Mouse (Mus musculus) thymus, postnatal 4 days (tissue): ENCODE results near the gene Gatad2a.
A peak's percentile ranks its signal among the peaks of the same experiment; 100 is the strongest.

Experiments
- DNase-seq: peaks from one replicate; pipeline ENCODE4 v3.0.0; 2021

Gatad2a gene

DNA sequence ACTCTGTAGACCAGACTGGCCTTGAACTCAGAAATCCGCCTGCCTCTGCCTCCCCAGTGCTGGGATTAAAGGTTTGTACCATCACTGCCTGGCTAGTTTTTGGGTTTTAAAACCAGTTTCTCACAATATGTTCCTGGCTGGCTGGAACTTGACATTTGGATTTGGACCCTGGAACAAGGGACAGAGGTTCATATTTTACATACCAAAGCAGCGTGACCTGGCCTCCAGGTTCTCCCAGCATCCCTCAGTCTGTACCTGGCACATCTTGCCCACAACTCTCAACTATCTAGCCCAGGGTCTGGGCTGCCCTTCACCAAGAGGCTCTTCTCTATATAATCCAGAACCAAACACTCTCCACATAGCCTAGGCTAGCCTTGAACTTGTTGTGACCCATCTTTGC is 96.3 kb downstream of the Gatad2a start:
- DNase-seq = no peak

GRCm38 (mm10) chr8:69897857-69898256 is 98.3 kb downstream of the Gatad2a start:
- DNase-seq = no peak

DNA sequence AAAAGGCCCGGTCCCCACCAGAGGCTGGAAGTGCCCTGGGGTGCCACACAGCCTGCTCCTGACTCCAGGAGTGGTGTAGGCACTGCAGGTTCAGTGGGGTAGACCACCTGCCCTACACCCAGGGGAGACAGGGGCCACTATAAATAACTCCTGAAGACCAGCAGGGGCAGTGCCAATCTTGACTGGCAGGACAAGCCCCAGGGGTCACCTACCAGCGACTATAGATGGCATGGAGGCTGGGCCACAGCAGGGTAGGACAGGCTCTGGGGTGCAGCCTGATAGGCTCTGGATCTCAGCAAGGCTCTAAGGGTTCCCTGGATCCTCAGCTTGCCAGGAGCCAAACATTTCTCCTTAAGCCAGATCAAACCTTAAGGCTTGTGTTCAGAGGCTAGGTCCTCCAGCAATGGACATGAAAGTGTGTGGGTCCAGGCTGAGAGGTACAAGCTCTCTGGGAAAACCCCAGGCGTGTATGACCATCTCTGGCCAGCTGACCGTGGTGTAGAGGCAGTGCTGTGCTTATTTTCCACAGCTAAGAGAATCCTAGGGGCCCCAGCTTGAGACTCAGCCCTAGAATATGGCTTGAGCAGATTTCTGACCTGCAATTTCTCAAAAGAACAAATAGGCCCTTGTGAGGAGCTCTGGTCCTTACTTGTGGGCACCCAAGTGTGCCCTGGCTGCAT is 100.3 kb downstream of the Gatad2a start:
- no peak for DNase-seq

DNA sequence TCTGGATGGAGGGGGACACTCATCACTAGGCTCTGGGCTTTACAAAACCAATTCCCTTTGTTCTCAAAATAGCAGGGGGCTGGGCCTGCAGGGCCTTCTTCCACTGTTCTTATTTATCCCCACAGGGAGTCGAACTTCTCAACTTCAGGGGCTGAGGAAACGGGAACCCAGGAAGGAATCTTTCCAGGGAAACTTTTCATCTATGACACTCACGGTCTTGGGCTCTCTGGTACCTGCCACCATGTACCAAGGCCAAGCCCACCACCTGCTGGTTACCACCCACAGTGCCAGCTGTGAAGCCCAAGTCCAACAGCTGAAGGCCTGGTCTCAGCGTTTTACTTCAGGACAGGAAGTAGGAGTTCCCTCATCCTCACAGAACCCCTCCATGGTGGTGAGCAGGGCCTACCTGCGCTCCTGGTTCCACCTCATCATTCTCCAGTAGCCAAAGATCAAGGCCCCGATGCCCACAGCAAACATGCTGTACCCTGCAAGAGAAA is 101.3 kb downstream of the Gatad2a start:
- DNase-seq = no peak

DNA sequence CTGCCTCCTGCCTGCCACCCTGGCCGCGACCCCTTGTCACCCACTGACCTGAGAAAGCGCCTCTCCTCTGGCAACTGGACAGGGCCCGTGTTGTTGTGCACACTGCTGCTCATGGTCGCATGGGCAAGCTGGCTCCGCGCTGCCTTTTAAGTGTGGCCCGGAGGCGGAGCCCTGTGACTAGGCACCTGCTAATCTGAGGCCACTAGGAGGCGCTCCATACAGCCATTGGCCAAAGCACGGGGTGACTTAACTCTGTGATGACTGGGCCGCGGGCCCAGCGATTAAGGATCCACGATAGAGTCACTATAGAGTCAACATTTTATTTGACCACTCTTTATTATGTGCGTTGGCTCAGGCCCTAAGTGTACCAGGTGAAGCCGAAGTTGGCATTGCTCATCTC is 102.3 kb downstream of the Gatad2a start:
- DNase-seq = peak; percentile 79

DNA sequence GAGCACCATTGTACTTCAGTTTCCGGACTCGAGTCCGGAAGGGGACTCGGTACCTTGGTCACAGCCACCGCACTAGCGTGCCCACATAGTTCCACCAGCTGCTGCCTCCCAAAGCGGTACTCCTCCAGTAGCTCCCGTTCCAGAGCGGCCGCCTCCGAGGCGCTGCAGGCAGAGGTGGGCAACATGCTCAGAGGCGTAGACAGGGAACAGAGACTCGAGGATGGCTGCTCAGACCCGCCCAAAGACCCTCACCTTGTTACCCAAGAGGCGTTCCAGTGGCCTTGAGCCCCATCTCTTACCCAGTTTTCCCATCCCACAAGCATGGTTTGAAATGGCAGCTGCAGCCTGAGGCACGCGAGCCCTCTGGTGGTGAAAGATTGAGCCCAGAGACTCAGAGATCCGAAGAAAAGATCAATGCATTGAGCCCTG is 105.4 kb downstream of the Gatad2a start:
- DNase-seq = peak; percentile 74

DNA sequence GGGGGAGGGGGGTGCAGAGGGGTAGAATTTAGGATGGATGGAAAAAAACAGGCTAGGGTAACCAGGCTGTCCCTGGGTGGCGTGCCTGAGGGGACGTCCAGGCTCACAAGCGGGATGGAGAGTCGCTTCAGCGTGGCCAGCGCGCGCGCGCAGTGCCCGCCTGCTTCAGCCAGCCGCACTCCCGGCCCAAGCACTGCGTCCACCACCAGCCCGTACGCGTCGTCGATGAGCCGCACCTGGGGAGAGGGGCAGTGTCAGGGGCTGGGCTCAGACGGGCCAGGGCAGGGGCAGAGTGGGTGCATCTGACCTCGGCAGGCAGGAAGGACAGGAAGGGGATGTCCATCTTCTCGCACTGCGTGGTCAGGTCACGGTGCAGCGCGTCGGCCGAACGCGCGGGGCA is 107.3 kb downstream of the Gatad2a start:
- DNase-seq = no peak

- no peak for DNase-seq
Observed at GRCm38 (mm10) chr8:69888244-69888866, 107.8 kb downstream of the Gatad2a start.

DNA sequence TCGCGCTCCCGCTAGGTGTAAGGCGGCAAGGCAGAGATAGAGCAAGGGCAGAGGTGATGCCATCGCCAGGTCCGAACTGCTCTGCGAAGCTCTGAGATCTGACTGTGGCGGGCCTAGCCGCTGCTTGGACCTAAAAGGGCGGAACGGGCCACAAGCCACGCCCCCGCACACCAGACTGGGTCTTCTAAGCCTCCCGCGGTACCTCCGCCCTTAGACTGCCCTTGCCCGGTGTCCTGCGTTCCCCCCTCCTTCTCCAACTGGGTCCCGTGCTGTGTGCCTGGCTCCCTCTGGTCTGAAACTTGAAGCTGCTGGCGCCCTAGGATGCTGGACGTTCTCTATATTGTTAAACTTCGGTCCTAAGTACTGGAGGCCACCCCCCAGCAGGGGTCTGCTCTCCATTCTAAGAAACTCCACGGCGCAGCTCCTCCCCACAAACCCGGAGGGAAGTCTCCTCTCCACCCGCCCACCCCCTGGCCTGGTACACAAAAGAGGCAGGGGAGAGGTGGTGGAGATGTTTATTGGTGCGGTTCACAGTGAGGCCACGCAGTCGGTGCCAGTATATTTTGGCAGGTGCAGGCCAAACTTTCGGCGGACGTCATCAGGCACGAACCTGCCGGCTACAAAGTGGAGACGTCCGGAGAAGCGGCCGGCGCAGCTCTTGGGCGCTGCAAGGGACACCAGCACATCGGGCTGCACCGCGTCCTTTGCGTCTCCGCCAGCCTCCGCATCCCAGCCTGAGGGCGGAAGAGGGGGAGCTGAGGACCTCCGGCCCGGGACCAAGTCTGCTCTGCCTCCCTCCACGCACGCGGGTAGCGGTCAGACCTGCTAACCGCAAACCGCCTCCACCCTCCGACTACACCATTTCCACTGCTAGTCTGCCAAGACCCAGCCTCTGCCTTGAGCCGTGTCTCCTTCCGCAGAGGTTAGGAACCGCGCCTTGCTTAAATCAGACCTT is 108.6 kb downstream of the Gatad2a start, which contains the start of gene Cilp2:
Gene Cilp2, minus strand, starts transcription at position 399 of the 955 bp plus-strand sequence.
- peak; percentile 33 for DNase-seq

GRCm38 (mm10) chr8:69884141-69884540 is 112.0 kb downstream of the Gatad2a start:
- no peak for DNase-seq

GRCm38 (mm10) chr8:69882833-69883600 is 113.2 kb downstream of the Gatad2a start:
- DNase-seq = peak; percentile 26

GRCm38 (mm10) chr8:69882021-69882756 is 114.0 kb downstream of the Gatad2a start:
- peak; percentile 73 for DNase-seq

GRCm38 (mm10) chr8:69881261-69881865 is 114.8 kb downstream of the Gatad2a start:
- DNase-seq = peak; percentile 37

GRCm38 (mm10) chr8:69880841-69881240 is 115.3 kb downstream of the Gatad2a start:
- DNase-seq = no peak

DNA sequence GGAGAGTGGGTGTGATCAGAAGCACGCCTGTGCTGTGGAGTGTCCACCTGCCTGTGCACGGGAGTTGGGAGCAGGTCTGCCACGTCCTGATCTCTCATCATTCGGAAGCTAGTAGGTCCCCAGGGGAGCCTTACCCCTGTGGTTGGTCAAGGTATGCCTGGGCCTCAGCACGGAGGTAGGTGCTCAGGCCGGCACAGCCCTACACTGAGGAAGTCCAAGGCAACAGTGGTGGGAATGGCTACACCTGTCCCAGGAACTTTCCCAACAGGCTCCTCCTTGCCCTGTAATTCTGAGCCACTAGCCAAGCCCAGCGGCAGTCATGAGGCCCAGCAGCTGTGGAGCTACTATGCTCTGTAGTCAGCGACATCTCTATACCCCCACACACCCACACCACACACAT is 116.5 kb downstream of the Gatad2a start:
- no peak for DNase-seq

- no peak for DNase-seq
Observed at GRCm38 (mm10) chr8:69877992-69878391, 118.2 kb downstream of the Gatad2a start.

DNA sequence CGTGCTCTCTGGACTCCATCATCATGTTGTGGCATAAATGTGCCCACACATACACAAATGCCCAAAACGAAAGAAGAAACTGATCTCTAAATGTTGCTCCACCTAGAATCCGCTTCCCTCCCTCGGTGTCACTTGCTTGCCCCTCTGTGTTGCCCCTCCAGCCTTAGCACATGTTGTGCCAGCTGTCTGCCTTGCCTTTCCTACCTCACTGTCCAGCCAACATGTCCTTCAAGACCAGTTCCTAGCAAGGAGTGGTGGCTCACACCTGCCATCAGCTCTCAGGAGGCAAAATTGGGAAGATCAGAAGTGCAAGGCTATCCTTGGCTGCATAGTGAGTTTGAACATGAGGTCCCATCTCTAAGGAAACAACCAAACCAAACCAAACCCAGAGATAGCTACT is 118.8 kb downstream of the Gatad2a start:
- DNase-seq = no peak

GRCm38 (mm10) chr8:69876967-69877366 is 119.2 kb downstream of the Gatad2a start:
- no peak for DNase-seq

DNA sequence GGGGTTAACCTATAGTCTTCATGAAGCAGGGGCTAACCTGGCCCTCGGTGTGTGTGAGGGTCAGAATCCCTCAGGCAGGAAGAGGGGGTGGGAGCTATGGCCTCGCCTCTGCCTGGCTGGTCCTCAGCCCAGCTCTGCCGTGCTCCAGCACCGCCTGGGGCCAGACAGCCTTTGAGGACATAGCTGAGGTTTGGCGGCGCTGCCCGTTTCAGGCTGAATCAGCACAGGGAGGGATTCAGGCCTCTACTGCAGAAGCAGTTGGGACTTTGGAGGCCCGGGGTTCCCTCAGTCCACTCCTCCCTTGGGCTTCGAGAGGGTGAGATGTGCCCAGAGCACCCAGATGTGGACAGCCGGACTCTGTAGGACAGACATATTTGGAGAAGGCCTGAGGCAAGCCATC is 120.1 kb downstream of the Gatad2a start:
- no peak for DNase-seq

DNA sequence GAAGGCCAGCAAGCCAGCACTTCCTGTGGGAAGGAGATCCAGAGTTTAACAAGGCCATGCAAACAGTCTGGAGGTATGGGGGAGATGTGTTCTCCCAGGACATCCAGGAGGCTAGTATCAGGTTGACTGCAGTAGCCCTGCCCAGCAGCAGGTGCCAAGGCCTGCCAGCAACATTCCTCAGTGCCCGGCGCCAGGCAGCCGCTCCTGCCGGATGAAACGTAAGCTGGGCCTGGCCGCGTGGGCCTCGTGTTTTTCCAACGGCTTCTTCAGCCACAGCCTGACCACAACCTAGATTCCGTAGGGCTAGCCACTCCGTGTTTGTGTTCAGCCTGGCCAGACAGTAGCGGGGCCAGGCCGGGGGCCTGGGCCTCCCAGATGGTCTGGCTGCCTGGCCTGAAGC is 121.5 kb downstream of the Gatad2a start:
- DNase-seq = no peak

- DNase-seq = peak; percentile 75
Observed at GRCm38 (mm10) chr8:69874155-69874554, 122.0 kb downstream of the Gatad2a start.
